Mouse (Mus musculus) liver, postnatal 0 days (tissue): ENCODE measurements at regions not wholly inside any gene's neighbourhood (a gene's known extent, or its start where the extent isn't known, plus 50 kb on each side); places are given as distances from the start of the nearest gene placed in this dataset.

Experiments used
- ATAC-seq: fragments of 200-750 bp; cut with Nextera tagmentation; 2 replicates; pipeline ENCODE4 v1.8.0; 2017; ENCODE audit warnings: mild to moderate bottlenecking, moderate library complexity
- DNase-seq: peaks from one replicate; pipeline ENCODE4 v3.0.0-alpha.2; 2016
- H3K27ac ChIP-seq: fragments of 300-500 bp; sonication (generic); 2 replicates; pipeline ENCODE4 v1.5.1; 2014; ENCODE audit warnings: antibody characterized with exemption, moderate library complexity, mild to moderate bottlenecking, low read depth
- H3K27me3 ChIP-seq: fragments of 300-500 bp; sonication (generic); 2 replicates; pipeline ENCODE4 v1.6.1; 2014; ENCODE audit warnings: low read length, control low read depth, mixed read lengths; ENCODE audit not compliant: insufficient read depth
- H3K36me3 ChIP-seq: fragments of 300-500 bp; sonication (generic); replicated peaks from 2 replicates; pipeline ENCODE4 v1.6.1; 2014; ENCODE audit warnings: mild to moderate bottlenecking, control low read depth, low read length, moderate library complexity, mixed read lengths; ENCODE audit not compliant: insufficient read depth
- H3K4me1 ChIP-seq: fragments of 300-500 bp; sonication (generic); 2 replicates; pipeline ENCODE4 v1.6.1; 2014; ENCODE audit warnings: antibody characterized with exemption, mild to moderate bottlenecking, control low read depth; ENCODE audit not compliant: insufficient read depth
- H3K4me2 ChIP-seq: fragments of 300-500 bp; sonication (generic); 2 replicates; pipeline ENCODE4 v1.6.1; 2014; ENCODE audit warnings: low read depth, mild to moderate bottlenecking, low read length, moderate library complexity, mixed read lengths
- H3K4me3 ChIP-seq: fragments of 300-500 bp; sonication (generic); 2 replicates; pipeline ENCODE4 v1.5.1; 2014; ENCODE audit warnings: low read depth, low read length
- H3K9ac ChIP-seq: fragments of 300-500 bp; sonication (generic); replicated peaks from 2 replicates; pipeline ENCODE4 v1.6.1; 2014; ENCODE audit warnings: mild to moderate bottlenecking, moderate library complexity
- H3K9me3 ChIP-seq: fragments of 300-500 bp; sonication (generic); 2 replicates; pipeline ENCODE4 v1.6.1; 2016; ENCODE audit warnings: mild to moderate bottlenecking, control low read depth, low read length, mixed read lengths
- CTCF ChIP-seq: sonication (generic); IDR thresholded peaks from 2 replicates; pipeline ENCODE4 v1.5.1; 2016; ENCODE audit warnings: antibody characterized with exemption, low read depth
- EP300 ChIP-seq: IDR thresholded peaks from 2 replicates; pipeline ENCODE4 v1.6.1; 2016; ENCODE audit warnings: antibody characterized with exemption, low read depth, mild to moderate bottlenecking
- WGBS: fragments of 180-500 bp; shearing (Covaris S2); extraction: QIAGEN DNeasy Blood & Tissue Kit; methylation state at CpG from one replicate; pipeline ENCODE4 v1.1.7; 2014; ENCODE audit not compliant: insufficient replicate concordance; 5-methylcytosine and 5-hydroxymethylcytosine counted together

GRCm38 (mm10) chr3:137752447-137753256 lies 81.3 kb downstream of the Gm21962 start:
- H3K9ac ChIP-seq, result no peak overlapping the region
- H3K27me3 ChIP-seq, result no peaks in the 10 kb centered on the region
- peaks cover 2% of the 10 kb centered on the region; the same call in 1 of the 2 replicates for H3K4me1 ChIP-seq
- TF ChIP-seq CTCF (peak; percentile 81), EP300 (no peak)
- no peak overlapping the region for H3K27ac ChIP-seq
- ATAC-seq, result peak; percentile 41
- WGBS, result 21% methylated on average over 25 of the region's 25 CpGs
- no peaks in the 10 kb centered on the region for H3K9me3 ChIP-seq
- no peak overlapping the region for H3K4me3 ChIP-seq
- DNase-seq, result peak; percentile 78
- H3K4me2 ChIP-seq, result peak overlapping the region; percentile 39
- H3K36me3 ChIP-seq, result no peaks in the 10 kb centered on the region

GRCm38 (mm10) chr3:137753257-137753654 lies 81.9 kb downstream of the Gm21962 start:
- H3K36me3 ChIP-seq, result no peaks in the 10 kb centered on the region
- no peak for ATAC-seq

GRCm38 (mm10) chr3:137755391-137755790 lies 84.1 kb downstream of the Gm21962 start:
- no peak overlapping the region for H3K4me2 ChIP-seq
- H3K27me3 ChIP-seq, result no peaks in the 10 kb centered on the region
- H3K36me3 ChIP-seq, result no peaks in the 10 kb centered on the region
- H3K9ac ChIP-seq, result no peak overlapping the region
- no peak for DNase-seq
- H3K4me3 ChIP-seq, result no peak overlapping the region
- H3K4me1 ChIP-seq, result peaks cover 2% of the 10 kb centered on the region; the same call in 1 of the 2 replicates
- WGBS, result 66% methylated on average over 5 of the region's 5 CpGs
- H3K27ac ChIP-seq, result no peak overlapping the region
- TF ChIP-seq CTCF (no peak), EP300 (no peak)
- H3K9me3 ChIP-seq, result no peaks in the 10 kb centered on the region
- no peak for ATAC-seq

More at GRCm38 (mm10) chr3:137753257-137753654, 81.9 kb downstream of the Gm21962 start:
- H3K27me3 ChIP-seq, result no peaks in the 10 kb centered on the region
- no peak for TF ChIP-seq EP300
- TF ChIP-seq CTCF, result no peak
- H3K4me3 ChIP-seq, result no peak overlapping the region
- peaks cover 2% of the 10 kb centered on the region; the same call in 1 of the 2 replicates for H3K4me1 ChIP-seq
- 39% methylated on average over 7 of the region's 7 CpGs for WGBS
- no peak overlapping the region for H3K9ac ChIP-seq
- H3K9me3 ChIP-seq, result no peaks in the 10 kb centered on the region
- peak overlapping the region; percentile 39 for H3K4me2 ChIP-seq
- DNase-seq, result no peak
- no peak overlapping the region for H3K27ac ChIP-seq

- Histone ChIP-seq H3K4me3 (no peak overlapping the region), H3K4me1 (no peaks in the 10 kb centered on the region), H3K27ac (no peak overlapping the region), H3K27me3 (no peaks in the 10 kb centered on the region), H3K9ac (no peak overlapping the region), H3K4me2 (peak overlapping the region; percentile 9; the same call in 1 of the 2 replicates), H3K36me3 (no peaks in the 10 kb centered on the region), H3K9me3 (no peaks in the 10 kb centered on the region)
- WGBS, result 34% methylated on average over 14 of the region's 14 CpGs
- TF ChIP-seq CTCF (no peak), EP300 (no peak)
- DNase-seq, result no peak
- no peak for ATAC-seq
These were observed 91.0 kb downstream of the Gm21962 start for GRCm38 (mm10) chr3:137762213-137762884.

- no peak for DNase-seq
These were observed 92.1 kb downstream of the Gm21962 start for GRCm38 (mm10) chr3:137763406-137763805.

GRCm38 (mm10) chr3:137768627-137769026 lies 95.7 kb upstream of the H2afz start:
- ATAC-seq (no peak), DNase-seq (no peak)
- Histone ChIP-seq H3K4me3 (no peak overlapping the region), H3K9ac (no peak overlapping the region), H3K9me3 (no peaks in the 10 kb centered on the region), H3K4me1 (no peaks in the 10 kb centered on the region), H3K27ac (no peak overlapping the region), H3K4me2 (no peak overlapping the region), H3K36me3 (no peaks in the 10 kb centered on the region), H3K27me3 (no peaks in the 10 kb centered on the region)
- TF ChIP-seq CTCF, result no peak
- TF ChIP-seq EP300, result no peak
- 73% methylated on average over 4 of the region's 4 CpGs for WGBS

More at GRCm38 (mm10) chr3:137763406-137763805, 92.1 kb downstream of the Gm21962 start:
- Histone ChIP-seq H3K27ac (no peak overlapping the region), H3K4me3 (no peak overlapping the region), H3K9me3 (no peaks in the 10 kb centered on the region), H3K9ac (no peak overlapping the region), H3K27me3 (no peaks in the 10 kb centered on the region), H3K4me2 (no peak overlapping the region), H3K4me1 (no peaks in the 10 kb centered on the region), H3K36me3 (no peaks in the 10 kb centered on the region)
- WGBS, result 74% methylated on average over 5 of the region's 5 CpGs
- TF ChIP-seq CTCF, result no peak
- no peak for TF ChIP-seq EP300
- no peak for ATAC-seq
